Mouse (Mus musculus) liver, postnatal 0 days (tissue): ENCODE data around the gene Gja8.

Source experiments
- CTCF ChIP-seq: sonication (generic); IDR thresholded peaks from 2 replicates; pipeline ENCODE4 v1.5.1; 2016; ENCODE audit warnings: antibody characterized with exemption, low read depth
- EP300 ChIP-seq: IDR thresholded peaks from 2 replicates; pipeline ENCODE4 v1.6.1; 2016; ENCODE audit warnings: antibody characterized with exemption, low read depth, mild to moderate bottlenecking

DNA sequence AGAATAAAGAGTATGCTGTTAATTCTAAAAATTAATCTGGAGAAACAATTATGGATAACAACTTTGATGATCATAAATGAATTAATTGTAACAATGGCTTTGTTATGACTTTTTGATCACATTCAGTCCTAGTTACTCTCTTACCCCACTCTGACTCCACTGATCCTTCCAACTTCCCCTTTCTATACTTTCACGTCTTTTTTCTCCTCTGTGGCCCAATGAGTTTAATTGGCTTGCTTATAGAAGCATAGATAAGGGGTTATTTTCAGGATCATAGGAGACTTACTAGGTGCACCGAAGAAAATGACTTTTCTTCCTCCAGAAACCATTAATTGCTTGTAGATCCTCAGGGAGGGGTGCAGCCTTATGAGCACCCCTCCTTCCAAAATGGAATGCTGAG, 16.9 kb upstream of the Gja8 start:
- TF ChIP-seq CTCF (no peak), EP300 (no peak)
